Mouse (Mus musculus): ENCODE results near the gene Gm7030. TPM values are rescaled to one million over a fixed set of nuclear protein-coding genes. Genes with fewer than 3 reads are reported as not detected.
"Not testable (repeated sequence)": the region's sequence is repeated elsewhere in the genome, so short reads cannot be mapped to it uniquely, and the experiment has no call there.

The Gm7030 gene
- polyA plus RNA-seq, 1 experiment = not detected

DNA sequence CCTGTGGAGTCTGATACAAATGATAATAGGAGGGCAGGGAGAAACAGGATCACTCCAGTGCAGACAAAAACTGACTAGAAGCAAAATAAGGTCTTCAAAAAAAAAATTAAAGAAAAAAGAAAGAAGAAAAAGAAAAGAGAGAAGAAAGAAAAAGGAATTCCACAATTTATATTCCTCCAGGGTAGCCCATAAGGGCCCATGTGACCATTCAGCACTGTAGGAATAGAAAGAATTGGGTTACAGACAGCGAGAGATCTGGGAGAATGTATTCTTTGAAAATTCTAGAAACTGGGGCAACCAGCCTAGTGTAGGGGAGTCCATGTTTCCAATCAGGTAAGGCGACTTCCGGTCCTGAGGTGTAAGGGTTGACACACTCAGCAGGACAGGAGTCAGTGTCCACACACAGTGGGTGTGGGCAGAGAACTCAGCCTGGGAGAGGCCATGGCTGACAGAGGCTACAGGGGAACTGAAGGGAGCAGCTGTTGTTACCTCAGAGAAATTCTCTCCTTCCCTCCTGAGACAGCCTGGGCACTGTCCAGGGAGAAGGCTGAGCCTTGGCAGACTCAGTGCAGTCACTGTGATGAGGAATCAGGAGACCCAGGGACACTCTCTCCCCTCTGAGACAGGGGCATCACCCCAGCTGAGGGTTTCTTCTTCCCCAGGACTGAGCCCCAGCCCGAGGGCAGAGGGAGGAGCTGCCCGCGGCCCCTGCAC lies 46.5 kb downstream of the Gm7030 start:
- DNase-seq (ENCODE audit: low read depth) = not testable (repeated sequence)

DNA sequence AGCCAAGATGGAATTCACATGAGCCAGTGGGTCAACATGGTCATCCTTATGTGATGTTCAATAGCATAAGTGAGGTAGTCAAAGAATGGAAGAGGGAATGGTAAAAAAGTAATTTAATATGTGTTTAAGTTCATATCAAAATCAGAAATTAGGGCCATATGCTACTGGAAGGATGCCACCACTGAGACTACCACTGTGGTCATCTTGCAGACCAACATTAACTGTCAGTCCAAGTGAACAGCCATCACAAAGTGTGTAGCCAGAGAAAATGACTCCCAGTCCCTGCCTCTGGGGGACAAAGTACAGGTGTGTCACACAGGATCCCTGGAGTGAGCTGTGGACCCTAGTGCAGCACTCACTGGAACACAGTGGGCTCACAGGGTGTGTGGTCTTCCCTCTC lies 47.3 kb downstream of the Gm7030 start:
- not testable (repeated sequence) for DNase-seq (ENCODE audit: low read depth)

DNA sequence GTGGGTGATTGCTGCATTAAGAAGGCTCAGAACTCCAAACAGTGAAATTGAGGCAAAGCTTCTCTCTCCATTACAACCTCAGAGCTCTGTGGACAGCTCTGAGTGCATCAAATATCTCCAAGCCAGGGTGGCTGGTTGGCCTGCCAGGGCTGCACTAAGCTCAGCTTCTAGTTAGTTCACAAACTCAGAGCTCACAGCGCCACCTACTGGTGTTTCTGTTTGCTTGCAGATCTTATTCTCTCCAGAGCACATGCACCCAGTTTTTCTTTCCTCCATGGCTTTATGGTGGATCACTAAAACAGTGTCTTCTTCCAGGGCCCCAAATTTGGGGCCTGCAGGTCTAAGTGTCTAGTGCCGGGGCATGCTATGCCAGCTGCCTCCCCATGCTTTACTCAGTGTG lies 68.4 kb downstream of the Gm7030 start:
- DNase-seq (ENCODE audit: low read depth) = no peak

Other genes with a start within 250 kb of the Gm7030 start
- gene Dhx16, start 249.6 kb downstream of the Gm7030 start, polyA plus RNA-seq (2012; rRNA removed) = 49.9 and 52.4 TPM in 2 replicates
- gene 2310061I04Rik, start 232.0 kb downstream of the Gm7030 start, polyA plus RNA-seq (2012; rRNA removed) = 41.2 and 50.3 TPM in 2 replicates
- 56.5 and 62.4 TPM in 2 replicates for gene Atat1, start 219.3 kb downstream of the Gm7030 start, polyA plus RNA-seq (2012; rRNA removed)
- gene Mrps18b, start 213.0 kb downstream of the Gm7030 start, polyA plus RNA-seq (2012; rRNA removed) = 86.1 and 110 TPM in 2 replicates
- 31.1 and 35.8 TPM in 2 replicates for gene Ppp1r10, start 213.0 kb downstream of the Gm7030 start, polyA plus RNA-seq (2012; rRNA removed)
- gene Abcf1, start 159.7 kb downstream of the Gm7030 start, polyA plus RNA-seq (2012; rRNA removed) = 57.2 and 59.9 TPM in 2 replicates
- 20.7 and 30.2 TPM in 2 replicates for gene Gnl1, start 149.6 kb downstream of the Gm7030 start, polyA plus RNA-seq (2012; rRNA removed)
- 18.7 and 21.4 TPM in 2 replicates for gene Prr3, start 149.2 kb downstream of the Gm7030 start, polyA plus RNA-seq (2012; rRNA removed)
- 1.1 and 1.7 TPM in 2 replicates for gene H2-T24, start 108.9 kb downstream of the Gm7030 start, polyA plus RNA-seq (2012; rRNA removed)
- gene H2-T23, start 96.6 kb downstream of the Gm7030 start, polyA plus RNA-seq (2012; rRNA removed) = 86.4 and 99.4 TPM in 2 replicates
- 59.2 and 59.6 TPM in 2 replicates for gene H2-T22, start 86.7 kb downstream of the Gm7030 start, polyA plus RNA-seq (2012; rRNA removed)
- 0.06 TPM in 1 of 2 replicates, not detected in the other for gene Gm6034, start 86.5 kb downstream of the Gm7030 start, polyA plus RNA-seq (2012; rRNA removed)
- gene Gm11127, start 71.1 kb downstream of the Gm7030 start, polyA plus RNA-seq (2012; rRNA removed) = 0.18 and 0.23 TPM in 2 replicates
- 0.08 and 0.19 TPM in 2 replicates for gene Gm19684, start 7.7 kb downstream of the Gm7030 start, polyA plus RNA-seq (2012; rRNA removed)
- gene Gm8909, start 39.1 kb upstream of the Gm7030 start, polyA plus RNA-seq (2012; rRNA removed) = 0.16 and 0.28 TPM in 2 replicates
- gene H2-T3, start 60.9 kb upstream of the Gm7030 start, polyA plus RNA-seq (2012; rRNA removed) = not detected in 2 replicates
- 52.7 and 58.0 TPM in 2 replicates for gene Rpp21, start 128.6 kb upstream of the Gm7030 start, polyA plus RNA-seq (2012; rRNA removed)
- gene Trim39, start 142.8 kb upstream of the Gm7030 start, polyA plus RNA-seq (2012; rRNA removed) = 16.9 and 18.2 TPM in 2 replicates
- gene H2-M10.2, start 157.1 kb upstream of the Gm7030 start, polyA plus RNA-seq (2012; rRNA removed) = not detected in 2 replicates
- gene H2-M10.1, start 196.7 kb upstream of the Gm7030 start, polyA plus RNA-seq (2012; rRNA removed) = not detected in 2 replicates
- gene H2-M10.3, start 239.0 kb upstream of the Gm7030 start, polyA plus RNA-seq (2012; rRNA removed) = not detected in 2 replicates